Mouse (Mus musculus) limb, embryonic 14.5 days (tissue): ENCODE data around the gene Slc5a2. TPM values are rescaled to one million over a fixed set of nuclear protein-coding genes. Genes with fewer than 3 reads are reported as not detected.

Experiments
- ATAC-seq: fragments of 200-750 bp; cut with Nextera tagmentation; 2 replicates; pipeline ENCODE4 v1.8.0; 2017; ENCODE audit warnings: low read depth, moderate number of reproducible peaks, moderate TSS enrichment; ENCODE audit not compliant: low FRiP score
- DNase-seq: peaks from one replicate; pipeline ENCODE4 v3.0.0-alpha.2; 2015; ENCODE audit warnings: low spot score
- H3K27ac ChIP-seq: fragments of 300-500 bp; sonication (generic); replicated peaks from 2 replicates; pipeline ENCODE4 v1.5.1; 2014; ENCODE audit warnings: low read depth, mild to moderate bottlenecking, low read length, moderate library complexity, mixed read lengths
- H3K27me3 ChIP-seq: fragments of 300-500 bp; sonication (generic); 2 replicates; pipeline ENCODE4 v1.6.1; 2014; ENCODE audit warnings: low read length, mixed read lengths; ENCODE audit not compliant: control insufficient read depth, insufficient read depth
- H3K36me3 ChIP-seq: fragments of 300-500 bp; sonication (generic); 2 replicates; pipeline ENCODE4 v1.6.1; 2014; ENCODE audit warnings: mild to moderate bottlenecking, low read length, moderate library complexity, mixed read lengths; ENCODE audit not compliant: control insufficient read depth, insufficient read depth
- H3K4me1 ChIP-seq: fragments of 300-500 bp; sonication (generic); 2 replicates; pipeline ENCODE4 v1.6.1; 2014; ENCODE audit warnings: antibody characterized with exemption, low read length, mixed read lengths; ENCODE audit not compliant: control insufficient read depth, insufficient read depth
- H3K4me2 ChIP-seq: fragments of 300-500 bp; sonication (generic); replicated peaks from 2 replicates; pipeline ENCODE4 v1.6.1; 2014; ENCODE audit warnings: low read depth, mild to moderate bottlenecking, low read length, moderate library complexity; ENCODE audit not compliant: severe bottlenecking
- H3K4me3 ChIP-seq: fragments of 300-500 bp; sonication (generic); replicated peaks from 2 replicates; pipeline ENCODE4 v1.5.1; 2014; ENCODE audit warnings: low read length
- H3K9ac ChIP-seq: fragments of 300-500 bp; sonication (generic); 2 replicates; pipeline ENCODE4 v1.6.1; 2014; ENCODE audit warnings: mild to moderate bottlenecking, low read depth, low read length, moderate library complexity; ENCODE audit not compliant: severe bottlenecking
- H3K9me3 ChIP-seq: fragments of 300-500 bp; sonication (generic); 2 replicates; pipeline ENCODE4 v1.6.1; 2016; ENCODE audit warnings: low read length; ENCODE audit not compliant: control insufficient read depth
- POLR2A ChIP-seq: fragments of 200-500 bp; IDR thresholded peaks from 2 replicates; pipeline ENCODE4 v1.8.0; 2012; ENCODE audit warnings: inconsistent platforms, mild to moderate bottlenecking, moderate library complexity, borderline replicate concordance; ENCODE audit not compliant: insufficient read depth, insufficient read length; ENCODE audit errors: extremely low read depth
- WGBS: fragments of 180-500 bp; shearing (Covaris S2); extraction: QIAGEN DNeasy Blood & Tissue Kit; methylation state at CpG from one replicate; pipeline ENCODE4 v1.1.7; 2014; 5-methylcytosine and 5-hydroxymethylcytosine counted together
- polyA plus RNA-seq, 2 experiments: library from polyadenylated mRNA; depleted of rRNA in 1 of 2; stranded (reverse) in 1 of 2; unstranded in 1 of 2; fragments of >200 nt; fragmentation: Nextera tagmentation in 1 of 2; extraction: Ambion mirVana in 1 of 2; gene quantifications; 2 replicates each; pipeline versions ENCODE4 v1.2.1 to v1.2.3; 2012 to 2014

Slc5a2 gene
- polyA plus RNA-seq, 2 experiments = 0.04 TPM; not detected in 1

DNA sequence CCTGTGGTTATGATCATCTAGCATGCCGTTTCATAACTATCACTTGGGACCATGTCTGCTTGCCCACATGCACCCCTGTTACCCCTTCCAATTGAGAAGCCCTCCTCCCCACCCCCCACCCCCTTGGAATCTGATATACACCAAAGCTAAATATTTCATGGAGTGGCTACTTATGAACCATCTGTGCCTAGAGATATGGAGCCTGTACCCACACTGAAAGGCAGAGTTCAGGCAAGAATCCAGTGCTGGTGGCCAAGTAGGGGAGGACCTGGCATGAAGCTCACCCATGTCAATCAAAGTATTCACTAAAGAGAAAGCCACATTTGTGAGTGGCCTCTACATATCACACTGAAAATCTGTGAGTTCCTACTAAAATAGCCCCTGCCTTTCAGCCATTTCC, 44.3 kb downstream of the Slc5a2 start:
- no peak for TF ChIP-seq POLR2A
- H3K36me3 ChIP-seq = no peaks in the 10 kb centered on the region
- no peaks in the 10 kb centered on the region for H3K4me1 ChIP-seq
- H3K4me3 ChIP-seq = no peak overlapping the region
- 84% methylated on average over 1 of the region's 1 CpGs for WGBS
- no peak overlapping the region for H3K9ac ChIP-seq
- H3K4me2 ChIP-seq = no peak overlapping the region
- no peak overlapping the region for H3K27ac ChIP-seq
- no peaks in the 10 kb centered on the region for H3K27me3 ChIP-seq
- no peak for DNase-seq
- ATAC-seq = no peak
- no peaks in the 10 kb centered on the region for H3K9me3 ChIP-seq

DNA sequence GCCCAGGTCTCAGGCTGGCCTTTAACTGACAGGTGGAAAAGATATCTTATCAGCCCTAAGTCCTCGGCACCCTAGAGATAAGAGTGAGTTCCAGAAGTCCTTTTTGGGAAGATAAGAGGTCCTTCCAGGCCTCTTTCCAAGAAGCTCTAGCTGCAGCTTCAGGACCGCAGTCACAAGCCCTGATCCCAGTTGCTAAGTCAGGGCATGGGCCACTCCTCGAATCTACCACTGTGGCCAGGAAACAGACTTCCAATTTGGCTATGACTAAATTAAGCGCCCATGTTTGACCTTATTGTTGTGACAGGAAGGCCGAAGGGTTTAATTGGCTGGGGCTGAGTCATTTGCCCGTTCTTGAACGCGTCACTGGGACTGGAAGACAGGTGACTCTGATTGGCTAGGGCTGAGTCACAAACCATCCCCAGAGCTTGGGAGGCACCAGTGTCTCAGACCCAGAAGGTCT, 44.8 kb downstream of the Slc5a2 start:
- Histone ChIP-seq H3K27me3 (no peaks in the 10 kb centered on the region), H3K27ac (no peak overlapping the region), H3K4me3 (no peak overlapping the region), H3K9me3 (no peaks in the 10 kb centered on the region), H3K9ac (no peak overlapping the region), H3K36me3 (no peaks in the 10 kb centered on the region), H3K4me1 (no peaks in the 10 kb centered on the region), H3K4me2 (no peak overlapping the region)
- no peak for TF ChIP-seq POLR2A
- no peak for DNase-seq
- ATAC-seq = no peak
- 46% methylated on average over 8 of the region's 8 CpGs for WGBS

DNA sequence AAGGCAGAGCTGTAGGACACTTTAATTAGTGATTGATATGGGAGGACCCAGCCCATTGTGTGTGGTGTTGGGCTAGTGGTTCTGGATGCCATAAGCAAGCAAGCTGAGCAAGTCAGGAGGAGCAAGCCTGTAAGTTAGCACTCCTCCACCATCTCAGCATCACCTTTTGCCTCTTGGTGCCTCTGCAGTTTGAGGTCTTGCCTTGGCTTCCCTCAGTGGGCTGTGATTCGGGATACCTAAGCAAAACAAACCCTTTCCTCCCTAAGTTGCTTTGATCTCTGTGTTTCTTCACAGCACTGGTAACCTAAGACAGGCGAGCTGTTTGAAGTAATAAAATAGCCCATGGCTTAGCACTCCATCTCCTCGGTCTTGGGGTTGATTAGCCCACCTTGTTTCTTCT, 45.8 kb downstream of the Slc5a2 start:
- ATAC-seq (no peak), DNase-seq (no peak)
- Histone ChIP-seq H3K27ac (no peak overlapping the region), H3K4me3 (no peak overlapping the region), H3K9ac (no peak overlapping the region), H3K36me3 (no peaks in the 10 kb centered on the region), H3K27me3 (no peaks in the 10 kb centered on the region), H3K4me1 (no peaks in the 10 kb centered on the region), H3K9me3 (no peaks in the 10 kb centered on the region), H3K4me2 (no peak overlapping the region)
- TF ChIP-seq POLR2A = no peak
- WGBS = 20% methylated on average over 3 of the region's 3 CpGs

DNA sequence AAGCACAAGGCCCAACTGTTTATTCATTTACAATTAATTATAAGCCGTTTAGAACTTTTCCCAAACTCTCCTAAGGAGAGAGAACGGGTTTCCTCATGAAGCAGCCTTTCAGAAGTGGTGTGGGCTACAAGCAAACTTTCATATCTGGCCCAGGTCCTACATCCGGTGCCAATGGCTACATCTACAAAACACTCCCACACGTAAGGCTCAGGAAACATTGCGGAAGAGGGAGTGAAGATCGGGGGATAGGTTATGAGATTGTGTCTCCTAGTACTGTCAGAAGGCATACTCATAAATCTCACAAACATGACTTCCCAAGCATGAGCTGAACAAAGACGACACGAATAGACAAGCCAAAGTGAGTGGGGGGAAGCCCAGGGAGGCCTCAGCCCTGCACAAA, 46.4 kb downstream of the Slc5a2 start:
- Histone ChIP-seq H3K9me3 (no peaks in the 10 kb centered on the region), H3K4me2 (no peak overlapping the region), H3K27me3 (no peaks in the 10 kb centered on the region), H3K4me1 (no peaks in the 10 kb centered on the region), H3K27ac (no peak overlapping the region), H3K4me3 (no peak overlapping the region), H3K36me3 (no peaks in the 10 kb centered on the region), H3K9ac (no peak overlapping the region)
- TF ChIP-seq POLR2A = no peak
- DNase-seq (no peak), ATAC-seq (no peak)
- 71% methylated on average over 8 of the region's 8 CpGs for WGBS

DNA sequence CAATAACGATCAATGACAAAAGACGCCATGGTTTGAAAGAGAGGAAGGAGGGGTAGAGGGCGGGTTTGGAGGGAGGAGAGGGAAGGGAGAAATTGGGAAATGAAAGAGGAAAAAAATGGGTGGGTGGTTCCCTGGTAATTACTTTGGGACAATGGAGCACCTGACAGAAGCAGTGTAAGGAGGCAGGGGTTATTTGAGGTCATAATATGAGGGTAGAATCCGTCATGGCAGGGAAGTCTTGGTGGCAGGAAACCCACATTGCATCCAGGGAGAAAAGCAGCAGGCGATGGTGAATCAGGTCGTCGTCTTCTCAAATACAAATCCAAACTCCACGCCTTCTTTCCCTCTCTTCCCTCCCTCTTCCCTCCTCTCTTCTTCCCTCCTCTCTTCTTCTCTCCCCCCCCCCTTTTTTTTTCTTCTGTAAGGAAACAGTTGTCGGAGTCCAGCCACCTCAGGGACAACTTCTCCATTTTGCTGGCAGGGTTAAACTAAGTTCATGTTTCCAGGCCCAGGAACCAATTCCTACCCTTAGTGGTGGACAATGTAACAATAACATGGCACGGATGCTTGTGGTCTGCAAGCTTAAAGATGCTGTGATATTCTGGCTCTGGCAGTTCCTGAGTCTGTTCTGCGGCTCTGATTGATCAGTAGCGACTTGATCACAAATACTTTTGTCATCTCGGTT, 47.1 kb downstream of the Slc5a2 start:
- ATAC-seq (no peak), DNase-seq (no peak)
- Histone ChIP-seq H3K9ac (no peak overlapping the region), H3K4me2 (no peak overlapping the region), H3K27me3 (no peaks in the 10 kb centered on the region), H3K27ac (no peak overlapping the region), H3K9me3 (no peaks in the 10 kb centered on the region), H3K36me3 (no peaks in the 10 kb centered on the region), H3K4me3 (no peak overlapping the region), H3K4me1 (no peaks in the 10 kb centered on the region)
- TF ChIP-seq POLR2A = no peak
- WGBS = 74% methylated on average over 13 of the region's 13 CpGs
